Mouse (Mus musculus): ENCODE measurements at regions not wholly inside any gene's neighbourhood (a gene's known extent, or its start where the extent isn't known, plus 50 kb on each side); places are given as distances from the start of the nearest gene placed in this dataset.
A peak's percentile ranks its signal among the peaks of the same experiment; 100 is the strongest.
"Not testable (repeated sequence)": the region's sequence is repeated elsewhere in the genome, so short reads cannot be mapped to it uniquely, and the experiment has no call there.

DNA sequence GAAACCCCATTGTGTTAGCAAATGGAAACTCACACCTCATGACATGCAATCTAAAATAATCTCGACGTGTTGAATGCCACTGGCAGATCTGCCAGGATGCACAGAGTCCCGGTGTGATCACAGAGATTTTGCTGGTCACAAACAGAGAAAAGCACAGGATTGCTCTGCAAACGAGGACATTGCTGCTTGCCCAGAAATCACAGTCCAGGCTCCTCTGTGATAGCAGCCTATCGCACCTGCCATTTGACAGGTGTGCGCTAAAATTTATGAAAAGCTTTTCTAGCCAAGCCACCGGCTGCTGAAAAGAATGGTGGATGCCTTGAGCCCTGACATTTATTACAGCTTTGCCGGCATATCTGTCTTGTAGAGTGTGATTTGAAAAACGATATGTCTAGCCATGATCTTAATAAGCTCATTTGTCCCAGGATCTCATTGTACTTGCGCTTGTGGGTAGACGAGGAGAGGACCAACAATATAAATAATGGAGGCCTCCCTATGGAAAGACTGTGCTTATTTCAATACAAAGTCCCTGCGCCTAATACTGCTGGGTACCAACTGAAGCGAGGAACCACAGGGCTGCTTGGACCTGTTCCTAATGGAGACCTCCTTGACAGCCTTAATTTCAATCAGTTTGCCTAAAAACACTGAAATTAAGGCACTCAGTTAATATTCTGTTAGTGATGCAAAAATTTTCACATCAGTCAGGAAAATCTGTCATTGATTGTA, 365.8 kb upstream of the Cwc22 start:
- WGBS, result 69% methylated on average over 13 of the region's 13 CpGs
- H3K9ac ChIP-seq, result no peak overlapping the region
- H3K9me3 ChIP-seq (ENCODE audit: low read depth, low read length), result no peaks in the 10 kb centered on the region
- no peak overlapping the region for H3K27ac ChIP-seq (ENCODE audit: low read depth)
- no peaks in the 10 kb centered on the region for H3K4me1 ChIP-seq (ENCODE audit: insufficient read depth)
- TF ChIP-seq CTCF (IDR thresholded peaks at IDR 0.05; ENCODE audit: low read depth), result no peak
- H3K36me3 ChIP-seq (ENCODE audit: insufficient read depth), result no peaks in the 10 kb centered on the region
- DNase-seq (no peak), ATAC-seq (ENCODE audit: insufficient read depth) (no peak)
- no peak overlapping the region for H3K4me3 ChIP-seq (ENCODE audit: low read depth, low read length)
- H3K27me3 ChIP-seq (ENCODE audit: insufficient read depth, low read length), result no peaks in the 10 kb centered on the region
- no peak overlapping the region for H3K4me2 ChIP-seq

GRCm38 (mm10) chr2:78309361-78309760, 363.2 kb upstream of the Cwc22 start:
- 70% methylated on average over 2 of the region's 2 CpGs for WGBS
- ATAC-seq (ENCODE audit: insufficient read depth), result no peak
- H3K27ac ChIP-seq (ENCODE audit: low read depth), result no peak overlapping the region

GRCm38 (mm10) chr2:78306897-78307296, 360.7 kb upstream of the Cwc22 start:
- 84% methylated on average over 4 of the region's 4 CpGs for WGBS
- H3K4me3 ChIP-seq (ENCODE audit: low read depth, low read length), result no peak overlapping the region
- ATAC-seq (ENCODE audit: insufficient read depth), result no peak

More at GRCm38 (mm10) chr2:78309361-78309760, 363.2 kb upstream of the Cwc22 start:
- Histone ChIP-seq H3K4me3 (ENCODE audit: low read depth, low read length) (no peak overlapping the region), H3K36me3 (ENCODE audit: insufficient read depth) (no peaks in the 10 kb centered on the region), H3K4me1 (ENCODE audit: insufficient read depth) (no peaks in the 10 kb centered on the region), H3K9ac (no peak overlapping the region), H3K9me3 (ENCODE audit: low read depth, low read length) (no peaks in the 10 kb centered on the region), H3K27me3 (ENCODE audit: insufficient read depth, low read length) (no peaks in the 10 kb centered on the region), H3K4me2 (no peak overlapping the region)
- no peak for DNase-seq
- TF ChIP-seq CTCF (IDR thresholded peaks at IDR 0.05; ENCODE audit: low read depth), result no peak

GRCm38 (mm10) chr2:78291665-78292064, 345.5 kb upstream of the Cwc22 start:
- no peak overlapping the region for H3K4me2 ChIP-seq
- TF ChIP-seq CTCF (IDR thresholded peaks at IDR 0.05; ENCODE audit: low read depth), result no peak
- H3K9me3 ChIP-seq (ENCODE audit: low read depth, low read length), result no peaks in the 10 kb centered on the region
- ATAC-seq (ENCODE audit: insufficient read depth), result no peak
- no peak overlapping the region for H3K9ac ChIP-seq
- WGBS, result 0% methylated on average over 1 of the region's 1 CpGs
- no peaks in the 10 kb centered on the region for H3K36me3 ChIP-seq (ENCODE audit: insufficient read depth)
- H3K27ac ChIP-seq (ENCODE audit: low read depth), result no peak overlapping the region; the same call in 1 of the 2 replicates
- H3K4me1 ChIP-seq (ENCODE audit: insufficient read depth), result peaks cover 3% of the 10 kb centered on the region; the same call in 1 of the 2 replicates
- peak; percentile 17 for DNase-seq
- H3K27me3 ChIP-seq (ENCODE audit: insufficient read depth, low read length), result no peaks in the 10 kb centered on the region
- no peak overlapping the region for H3K4me3 ChIP-seq (ENCODE audit: low read depth, low read length)

More at GRCm38 (mm10) chr2:78306897-78307296, 360.7 kb upstream of the Cwc22 start:
- Histone ChIP-seq H3K36me3 (ENCODE audit: insufficient read depth) (no peaks in the 10 kb centered on the region), H3K9ac (no peak overlapping the region), H3K9me3 (ENCODE audit: low read depth, low read length) (no peaks in the 10 kb centered on the region), H3K27ac (ENCODE audit: low read depth) (no peak overlapping the region), H3K27me3 (ENCODE audit: insufficient read depth, low read length) (no peaks in the 10 kb centered on the region), H3K4me1 (ENCODE audit: insufficient read depth) (no peaks in the 10 kb centered on the region), H3K4me2 (no peak overlapping the region)
- no peak for DNase-seq
- no peak for TF ChIP-seq CTCF (IDR thresholded peaks at IDR 0.05; ENCODE audit: low read depth)

GRCm38 (mm10) chr2:78284806-78285205, 338.6 kb upstream of the Cwc22 start:
- ATAC-seq (ENCODE audit: insufficient read depth) (peak; percentile 30; the same call in 1 of the 2 replicates), DNase-seq (peak; percentile 45)
- no peak overlapping the region for H3K9ac ChIP-seq
- H3K4me1 ChIP-seq (ENCODE audit: insufficient read depth), result no peaks in the 10 kb centered on the region
- no peak overlapping the region for H3K4me2 ChIP-seq
- no peak for TF ChIP-seq CTCF (IDR thresholded peaks at IDR 0.05; ENCODE audit: low read depth)
- H3K27ac ChIP-seq (ENCODE audit: low read depth), result no peak overlapping the region
- no peaks in the 10 kb centered on the region for H3K27me3 ChIP-seq (ENCODE audit: insufficient read depth, low read length)
- no peaks in the 10 kb centered on the region for H3K36me3 ChIP-seq (ENCODE audit: insufficient read depth)
- H3K9me3 ChIP-seq (ENCODE audit: low read depth, low read length), result no peaks in the 10 kb centered on the region
- H3K4me3 ChIP-seq (ENCODE audit: low read depth, low read length), result no peak overlapping the region

- Histone ChIP-seq H3K4me2 (no peak overlapping the region), H3K9me3 (ENCODE audit: low read depth, low read length) (no peaks in the 10 kb centered on the region), H3K27ac (ENCODE audit: low read depth) (no peak overlapping the region), H3K27me3 (ENCODE audit: insufficient read depth, low read length) (no peaks in the 10 kb centered on the region), H3K9ac (no peak overlapping the region), H3K4me3 (ENCODE audit: low read depth, low read length) (no peak overlapping the region), H3K4me1 (ENCODE audit: insufficient read depth) (no peaks in the 10 kb centered on the region), H3K36me3 (ENCODE audit: insufficient read depth) (no peaks in the 10 kb centered on the region)
- ATAC-seq (ENCODE audit: insufficient read depth), result peak; percentile 48
- TF ChIP-seq CTCF (IDR thresholded peaks at IDR 0.05; ENCODE audit: low read depth), result no peak
- peak; percentile 71 for DNase-seq
- WGBS, result 28% methylated on average over 4 of the region's 4 CpGs
Observed at GRCm38 (mm10) chr2:78283605-78284004, 337.4 kb upstream of the Cwc22 start.

GRCm38 (mm10) chr2:78281846-78282245, 335.7 kb upstream of the Cwc22 start:
- H3K27ac ChIP-seq (ENCODE audit: low read depth); H3K4me1 ChIP-seq (ENCODE audit: insufficient read depth); H3K4me3 ChIP-seq (ENCODE audit: low read depth, low read length); H3K9me3 ChIP-seq (ENCODE audit: low read depth, low read length); H3K4me2 ChIP-seq; H3K36me3 ChIP-seq (ENCODE audit: insufficient read depth); DNase-seq; H3K9ac ChIP-seq; ATAC-seq (ENCODE audit: insufficient read depth); H3K27me3 ChIP-seq (ENCODE audit: insufficient read depth, low read length): not testable (repeated sequence)
- 71% methylated on average over 6 of the region's 6 CpGs for WGBS
